In the genomic region with DNA sequence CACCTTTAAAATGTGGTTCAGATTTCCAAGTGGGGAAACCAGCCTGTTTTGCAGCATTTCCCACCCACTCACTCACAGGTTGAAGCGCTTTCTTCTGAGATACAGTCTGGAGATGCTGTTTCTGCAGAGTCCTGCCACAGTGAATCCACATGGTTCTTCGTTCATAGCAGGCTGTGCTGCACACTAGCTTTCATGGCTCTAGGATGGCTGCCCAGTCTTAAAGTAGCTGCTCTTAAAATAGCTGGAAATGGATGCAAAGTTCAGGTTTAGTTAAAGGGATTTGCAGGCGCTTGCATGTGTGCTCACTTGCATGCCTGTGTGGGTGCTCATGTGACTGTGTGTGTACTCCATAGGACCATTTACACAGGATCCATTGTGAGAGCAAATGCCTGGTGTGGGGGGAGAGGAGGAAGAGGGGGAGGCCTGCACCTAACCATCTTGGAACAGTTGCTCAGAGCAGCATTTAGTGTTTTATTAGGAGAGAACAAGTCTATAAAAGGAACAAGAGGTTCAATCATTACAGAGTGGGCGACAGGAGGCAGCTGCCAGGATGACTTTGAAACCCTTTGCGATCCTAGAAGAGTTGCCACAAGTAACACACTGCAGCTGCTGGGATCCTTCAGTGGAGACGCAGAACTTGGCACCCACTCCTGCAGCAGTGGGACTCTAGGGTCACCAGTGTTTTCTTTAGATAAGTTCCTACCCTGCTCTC, we compare ENCODE assay signal across 10 mouse cellular contexts.
A peak's percentile ranks its signal among the peaks of the same experiment; 100 is the strongest.
DNase-seq lines count a peak whose midpoint lies in the region; ATAC-seq and TF ChIP-seq lines count a peak whose summit lies in the region.
"Had no signal": no experiment of that assay in that cellular context is flagged by ENCODE, and none has a peak within 500 bp of the region (broad histone marks: within the 10 kb centered on the region; RNA-seq: fewer than 3 reads in every experiment).

No protein-coding gene starts in this region.

- no peak overlapping the region; the same call in 1 of the 2 replicates for H3K4me2 ChIP-seq in heart, embryonic 14.5 days (ENCODE audit: low read length)
- H3K4me2 ChIP-seq in lung, embryonic 15.5 days = no peak overlapping the region
- H3K4me2 ChIP-seq: hindbrain, embryonic 14.5 days had no signal

- no peak for TF ChIP-seq CTCF in gastrocnemius, adult 2 months (IDR thresholded peaks at IDR 0.05)
- TF ChIP-seq CTCF in C2C12 (IDR thresholded peaks at IDR 0.05; ENCODE audit: control insufficient read depth, insufficient read depth, insufficient read length) = no peak

- 36% methylated on average over 6 of the region's 6 CpGs for WGBS in heart, embryonic 14.5 days
- WGBS in lung, embryonic 15.5 days = 13% methylated on average over 6 of the region's 6 CpGs

- DNase-seq in gastrocnemius, adult 2 months = peak; percentile 55
- no peak for DNase-seq in gastrocnemius, postnatal 36 days
- DNase-seq in adrenal gland, adult 2 months = no peak
- DNase-seq in cerebellum, adult 11 months = no peak
- no peak for DNase-seq in adrenal gland, adult 18-20 months (ENCODE audit: low spot score in 2 of 2)

- no peaks in the 10 kb centered on the region for H3K27me3 ChIP-seq in C2C12 (ENCODE audit: control insufficient read depth, insufficient read depth, insufficient read length)
- no peaks in the 10 kb centered on the region; the same call in 1 of the 2 replicates for H3K27me3 ChIP-seq in heart, embryonic 14.5 days (ENCODE audit: control insufficient read depth, insufficient read depth, low read length)
- no peaks in the 10 kb centered on the region for H3K27me3 ChIP-seq in lung, embryonic 15.5 days

- intact Hi-C loops in gastrocnemius, adult 2 months (cut with DNase I) = no loop called here
- intact Hi-C loops in gastrocnemius, postnatal 36 days (cut with DNase I) = loop anchor here (5.0 kb wide), 1 partner anchor 83 kb away; no protein-coding TSS in a partner anchor

- ATAC-seq in heart, embryonic 14.5 days (ENCODE audit: insufficient number of reproducible peaks, insufficient read depth, low FRiP score, low read depth) = no peak
- peak; percentile 83 for ATAC-seq in lung, embryonic 15.5 days (ENCODE audit: borderline replicate concordance, extremely low read depth, low FRiP score, low TSS enrichment)

- no peaks in the 10 kb centered on the region for H3K9me3 ChIP-seq in heart, embryonic 14.5 days (ENCODE audit: control insufficient read depth, low read length)
- no peaks in the 10 kb centered on the region for H3K9me3 ChIP-seq in lung, embryonic 15.5 days

- no peaks in the 10 kb centered on the region for H3K36me3 ChIP-seq in C2C12 (ENCODE audit: control insufficient read depth, insufficient read depth)
- H3K36me3 ChIP-seq in heart, embryonic 14.5 days (ENCODE audit: control insufficient read depth, insufficient read depth, low read length) = no peaks in the 10 kb centered on the region
- H3K36me3 ChIP-seq in lung, embryonic 15.5 days = no peaks in the 10 kb centered on the region

- no peaks in the 10 kb centered on the region for H3K79me3 ChIP-seq in C2C12 (ENCODE audit: low read depth)

- peak overlapping the region; percentile 77 for H3K27ac ChIP-seq in gastrocnemius, adult 2 months
- peak overlapping the region; percentile 30 to 59 for H3K27ac ChIP-seq in heart, embryonic 14.5 days (replicated peaks in 1 of 2; ENCODE audit: control insufficient read depth in 1 of 2, insufficient read depth in 1 of 2, low read depth in 2 of 2, low read length in 2 of 2)
- H3K27ac ChIP-seq in lung, embryonic 15.5 days = peak overlapping the region; percentile 94
- H3K27ac ChIP-seq: hindbrain, embryonic 14.5 days had no signal

- 0 out of 2 replicates have a peak overlapping the region, but pooled peaks have one; percentile 5 for H3K9ac ChIP-seq in heart, embryonic 14.5 days (ENCODE audit: low read length)
- 0 out of 2 replicates have a peak overlapping the region, but pooled peaks have one; percentile 17 for H3K9ac ChIP-seq in lung, embryonic 15.5 days
- H3K9ac ChIP-seq: hindbrain, embryonic 14.5 days had no signal

- no peaks in the 10 kb centered on the region for H3K79me2 ChIP-seq in C2C12 (ENCODE audit: control insufficient read depth, insufficient read depth)

- H3ac ChIP-seq in C2C12 (ENCODE audit: control insufficient read depth, insufficient read length, low read depth) = no peak overlapping the region

- peaks cover 16 to 18% of the 10 kb centered on the region in 2 experiments for H3K4me1 ChIP-seq in heart, embryonic 14.5 days (ENCODE audit: control insufficient read depth in 2 of 2, insufficient read depth in 2 of 2, low read length in 2 of 2)
- peaks cover 59% of the 10 kb centered on the region for H3K4me1 ChIP-seq in lung, embryonic 15.5 days

- H3K4me3 ChIP-seq in gastrocnemius, adult 2 months = peak overlapping the region; percentile 46
- no peak overlapping the region for H3K4me3 ChIP-seq in C2C12 (ENCODE audit: insufficient read depth, poor library complexity, severe bottlenecking)
- no peak overlapping the region for H3K4me3 ChIP-seq in heart, embryonic 14.5 days (ENCODE audit: control insufficient read depth in 1 of 2, insufficient read depth in 1 of 2, low read depth in 1 of 2, low read length in 2 of 2)
- no peak overlapping the region for H3K4me3 ChIP-seq in lung, embryonic 15.5 days
- H3K4me3 ChIP-seq: megakaryocyte, embryonic 14.5 days had no signal

TF ChIP-seq in C2C12, 6 proteins besides CTCF, POLR2A, EP300 and RAD21:
- TF ChIP-seq MYOG (IDR thresholded peaks at IDR 0.05; ENCODE audit: control insufficient read depth, extremely low read depth, insufficient read length) = no peak
- TF ChIP-seq MYOD1 (IDR thresholded peaks at IDR 0.05; ENCODE audit: control insufficient read depth, insufficient read length, low read depth) = peak; percentile 94
- no peak for TF ChIP-seq MAX (IDR thresholded peaks at IDR 0.05)
- no peak for TF ChIP-seq FOSL1 (IDR thresholded peaks at IDR 0.05; ENCODE audit: insufficient read depth, low read length, poor library complexity, severe bottlenecking)
- no peak for TF ChIP-seq CEBPB (IDR thresholded peaks at IDR 0.05; ENCODE audit: low read depth)
- TF ChIP-seq USF1 (IDR thresholded peaks at IDR 0.05; ENCODE audit: low read depth) = peak; percentile 49
